Mouse (Mus musculus) erythroblast, adult 5-6 weeks (primary cell): ENCODE measurements around the gene Olfr247. TPM values are rescaled to one million over a fixed set of nuclear protein-coding genes. Genes with fewer than 3 reads are reported as not detected.
"Not testable (repeated sequence)": the region's sequence is repeated elsewhere in the genome, so short reads cannot be mapped to it uniquely, and the experiment has no call there.

Source experiments
- ATAC-seq: replicated peaks from 2 replicates; pipeline ENCODE4 v1.8.0; 2016; ENCODE audit warnings: moderate number of reproducible peaks, mild to moderate bottlenecking, moderate TSS enrichment, inconsistent platforms; ENCODE audit not compliant: poor library complexity, low FRiP score, severe bottlenecking
- total RNA-seq, 2 experiments: library from RNA; stranded (forward) in 1 of 2; stranded (reverse) in 1 of 2; fragments of 150-400 nt in 1 of 2; fragments of 200-764, 138-1000 nt in 1 of 2; gene quantifications; 2 replicates each; pipeline versions ENCODE4 v1.2.3 to v1.2.4; 2015 to 2017; ENCODE audit warnings: low replicate concordance in 2 of 2

Olfr247 gene
- not detected in 2 replicates for total RNA-seq (2015; ENCODE audit: low replicate concordance)
- total RNA-seq (2017; ENCODE audit: low replicate concordance) = 0.85 TPM in 1 of 2 replicates, not detected in the other

DNA sequence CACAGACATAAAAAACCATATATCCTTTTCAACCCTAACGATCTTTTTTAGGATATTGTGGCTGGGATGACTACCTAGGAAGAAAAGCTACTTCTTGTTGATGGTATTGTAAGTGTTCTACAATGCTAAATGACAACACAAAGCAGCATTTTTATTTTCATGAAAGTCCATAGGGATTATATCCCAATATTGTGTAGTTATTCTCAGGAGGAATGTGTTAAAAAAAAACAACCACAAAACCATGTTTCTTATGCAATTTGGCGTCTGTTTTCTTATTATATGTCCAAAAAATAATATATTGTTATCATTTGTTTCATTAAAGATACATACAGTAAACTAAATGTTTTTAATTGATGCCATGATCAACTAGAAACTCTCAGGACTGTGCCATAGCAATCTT is at the start of gene Olfr247:
Olfr247 (minus strand) TSS at position 101 of the 400 bp plus-strand sequence.
- ATAC-seq = not testable (repeated sequence)

DNA sequence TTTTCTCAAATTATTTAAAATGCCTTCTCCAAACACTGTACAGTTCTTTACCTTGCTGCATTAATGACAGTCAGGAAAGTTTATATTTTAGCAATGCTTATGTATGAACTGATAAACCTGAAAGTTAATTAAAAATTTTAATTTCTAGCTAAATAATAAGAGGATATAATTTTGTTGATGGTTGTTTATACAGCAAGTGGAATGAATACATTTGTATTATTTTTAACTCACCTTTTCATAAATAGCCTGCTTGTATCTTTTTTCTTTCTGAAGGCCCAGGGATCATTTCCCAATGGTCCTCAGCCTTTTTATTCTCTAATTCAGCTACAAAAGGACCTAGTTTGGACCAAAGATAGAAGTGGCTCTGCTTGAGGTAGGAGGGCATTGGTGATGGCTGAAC is 36.4 kb upstream of the Olfr247 start, which contains the start of gene Olfr820:
Olfr820 (plus strand) TSS at position 301 of the 400 bp plus-strand sequence.
- no peak for ATAC-seq

DNA sequence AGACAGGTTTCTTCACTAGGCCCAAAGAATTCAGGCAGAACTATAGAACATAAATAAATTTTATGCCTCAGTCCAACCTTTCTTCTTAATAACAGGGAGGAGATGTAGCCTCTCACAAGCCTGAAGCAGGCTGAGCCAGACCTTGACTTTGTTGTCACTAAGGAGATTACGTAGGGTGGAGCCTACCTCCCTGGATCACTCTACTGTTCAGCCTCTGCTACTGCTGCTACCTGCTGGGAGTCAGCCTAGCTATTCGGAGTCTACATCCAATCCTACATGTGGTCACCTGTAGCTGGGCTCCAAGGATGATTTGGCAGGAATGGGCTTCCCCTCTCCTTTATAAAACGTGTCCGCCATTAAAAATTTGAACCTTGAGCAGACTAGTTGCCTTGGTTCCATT is 29.4 kb upstream of the Olfr247 start:
- not testable (repeated sequence) for ATAC-seq

DNA sequence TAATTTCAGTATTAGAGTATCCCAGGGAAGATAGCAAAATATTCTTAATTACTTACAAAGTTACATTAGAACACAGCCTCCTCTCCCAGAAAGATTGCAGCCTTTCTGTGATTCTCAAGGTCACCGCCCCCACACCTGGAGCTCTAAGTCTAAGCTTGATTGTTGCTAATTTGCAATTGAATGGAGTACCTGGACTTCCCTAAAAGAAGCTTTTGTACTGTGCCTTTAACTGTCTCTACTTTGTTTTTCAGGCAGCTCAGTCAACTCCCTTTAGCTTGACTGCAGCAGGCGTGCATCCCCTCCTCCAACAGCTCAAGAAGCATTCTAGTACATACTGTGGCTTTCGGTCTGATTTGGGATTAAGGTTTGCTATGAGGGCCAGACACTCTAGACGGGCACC is 28.2 kb upstream of the Olfr247 start:
- ATAC-seq = not testable (repeated sequence)

DNA sequence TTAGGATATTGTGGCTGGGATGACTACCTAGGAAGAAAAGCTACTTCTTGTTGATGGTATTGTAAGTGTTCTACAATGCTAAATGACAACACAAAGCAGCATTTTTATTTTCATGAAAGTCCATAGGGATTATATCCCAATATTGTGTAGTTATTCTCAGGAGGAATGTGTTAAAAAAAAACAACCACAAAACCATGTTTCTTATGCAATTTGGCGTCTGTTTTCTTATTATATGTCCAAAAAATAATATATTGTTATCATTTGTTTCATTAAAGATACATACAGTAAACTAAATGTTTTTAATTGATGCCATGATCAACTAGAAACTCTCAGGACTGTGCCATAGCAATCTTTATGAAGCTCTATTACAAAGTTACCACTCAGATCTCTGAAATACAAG is 9.0 kb upstream of the Olfr247 start, which contains the start of gene Gm10310:
Gm10310 (minus strand) TSS at position 101 of the 400 bp plus-strand sequence.
- not testable (repeated sequence) for ATAC-seq

DNA sequence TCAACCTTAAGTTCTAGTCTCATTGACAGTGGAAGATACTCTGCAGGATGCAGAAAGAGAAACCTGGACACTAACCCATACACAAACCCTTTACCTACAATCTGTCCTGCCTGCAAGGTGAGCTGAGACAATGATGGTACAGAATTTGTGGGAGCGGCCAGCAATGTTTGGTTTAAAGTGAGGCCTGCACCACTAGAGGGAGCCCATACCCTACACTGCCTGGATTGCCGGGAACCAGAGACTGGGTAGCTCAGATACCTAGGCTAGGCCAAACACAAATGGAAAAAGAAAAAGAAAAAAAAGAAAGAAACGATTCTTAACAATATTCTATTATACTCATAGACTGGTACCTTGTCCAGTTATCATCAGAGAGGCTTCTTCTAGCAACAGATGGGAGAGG is 5.9 kb upstream of the Olfr247 start:
- not testable (repeated sequence) for ATAC-seq

DNA sequence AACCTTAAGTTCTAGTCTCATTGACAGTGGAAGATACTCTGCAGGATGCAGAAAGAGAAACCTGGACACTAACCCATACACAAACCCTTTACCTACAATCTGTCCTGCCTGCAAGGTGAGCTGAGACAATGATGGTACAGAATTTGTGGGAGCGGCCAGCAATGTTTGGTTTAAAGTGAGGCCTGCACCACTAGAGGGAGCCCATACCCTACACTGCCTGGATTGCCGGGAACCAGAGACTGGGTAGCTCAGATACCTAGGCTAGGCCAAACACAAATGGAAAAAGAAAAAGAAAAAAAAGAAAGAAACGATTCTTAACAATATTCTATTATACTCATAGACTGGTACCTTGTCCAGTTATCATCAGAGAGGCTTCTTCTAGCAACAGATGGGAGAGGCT is 2.9 kb downstream of the Olfr247 start:
- not testable (repeated sequence) for ATAC-seq

DNA sequence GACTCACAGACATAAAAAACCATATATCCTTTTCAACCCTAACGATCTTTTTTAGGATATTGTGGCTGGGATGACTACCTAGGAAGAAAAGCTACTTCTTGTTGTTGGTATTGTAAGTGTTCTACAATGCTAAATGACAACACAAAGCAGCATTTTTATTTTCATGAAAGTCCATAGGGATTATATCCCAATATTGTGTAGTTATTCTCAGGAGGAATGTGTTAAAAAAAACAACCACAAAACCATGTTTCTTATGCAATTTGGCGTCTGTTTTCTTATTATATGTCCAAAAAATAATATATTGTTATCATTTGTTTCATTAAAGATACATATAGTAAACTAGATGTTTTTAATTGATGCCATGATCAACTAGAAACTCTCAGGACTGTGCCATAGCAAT is 8.8 kb downstream of the Olfr247 start, which contains the start of gene Olfr819:
Olfr819 (minus strand) TSS at position 101 of the 400 bp plus-strand sequence.
- ATAC-seq = not testable (repeated sequence)

DNA sequence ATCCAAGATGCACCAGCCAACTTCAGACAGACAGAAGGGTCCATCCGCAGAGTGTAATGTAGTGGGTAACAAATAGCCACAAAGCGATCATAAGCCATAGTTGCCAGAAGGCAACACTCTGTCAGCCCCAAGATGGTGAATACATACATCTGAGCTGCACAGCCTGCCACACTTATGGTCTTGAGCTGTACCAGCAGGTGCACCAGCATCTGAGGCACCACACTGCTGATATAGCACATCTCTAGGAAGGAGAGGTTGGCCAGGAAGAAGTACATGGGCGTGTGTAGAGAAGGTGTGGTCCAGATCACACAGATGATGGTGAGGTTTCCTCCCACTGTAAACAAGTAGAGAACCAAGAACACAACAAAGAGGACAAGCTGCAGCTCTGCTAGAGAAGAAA is 9.7 kb downstream of the Olfr247 start:
- not testable (repeated sequence) for ATAC-seq

DNA sequence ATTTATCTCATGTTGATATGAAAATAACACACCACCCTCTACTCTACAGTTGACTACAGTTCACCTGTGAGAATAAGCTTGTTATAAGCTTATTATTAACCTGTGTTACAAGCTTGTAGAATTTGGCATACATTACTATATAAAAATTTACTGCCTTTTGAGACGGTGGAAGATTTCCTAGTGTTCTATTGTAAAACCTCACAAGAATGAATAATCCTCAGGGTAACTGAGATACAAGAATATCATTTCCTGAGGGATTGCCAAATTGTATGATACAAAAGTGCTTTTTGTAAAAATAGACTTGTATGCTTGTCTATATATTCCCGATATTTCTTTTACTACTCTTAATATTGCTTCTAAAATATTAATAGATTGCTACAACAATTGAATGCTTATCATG is 26.9 kb downstream of the Olfr247 start, which contains the start of gene Olfr818:
Olfr818 (minus strand) TSS at position 101 of the 400 bp plus-strand sequence.
- no peak for ATAC-seq

Other genes with a start within 250 kb of the Olfr247 start
- gene Olfr805, start 246.8 kb downstream of the Olfr247 start, total RNA-seq (2015; ENCODE audit: low replicate concordance) = not detected in 2 replicates
- gene Olfr805, start 246.8 kb downstream of the Olfr247 start, total RNA-seq (2017; ENCODE audit: low replicate concordance) = not detected in 2 replicates
- gene Olfr806, start 234.2 kb downstream of the Olfr247 start, total RNA-seq (2015; ENCODE audit: low replicate concordance) = not detected in 2 replicates
- gene Olfr806, start 234.2 kb downstream of the Olfr247 start, total RNA-seq (2017; ENCODE audit: low replicate concordance) = 0.56 TPM in 1 of 2 replicates, not detected in the other
- gene Olfr807, start 218.3 kb downstream of the Olfr247 start, total RNA-seq (2015; ENCODE audit: low replicate concordance) = not detected in 2 replicates
- gene Olfr807, start 218.3 kb downstream of the Olfr247 start, total RNA-seq (2017; ENCODE audit: low replicate concordance) = not detected in 2 replicates
- not detected in 2 replicates for gene Olfr808, start 210.7 kb downstream of the Olfr247 start, total RNA-seq (2015; ENCODE audit: low replicate concordance)
- not detected in 2 replicates for gene Olfr808, start 210.7 kb downstream of the Olfr247 start, total RNA-seq (2017; ENCODE audit: low replicate concordance)
- not detected in 2 replicates for gene Olfr809, start 201.5 kb downstream of the Olfr247 start, total RNA-seq (2015; ENCODE audit: low replicate concordance)
- 0.43 TPM in 1 of 2 replicates, not detected in the other for gene Olfr809, start 201.5 kb downstream of the Olfr247 start, total RNA-seq (2017; ENCODE audit: low replicate concordance)
- gene Olfr810, start 181.2 kb downstream of the Olfr247 start, total RNA-seq (2015; ENCODE audit: low replicate concordance) = not detected in 2 replicates
- not detected in 2 replicates for gene Olfr810, start 181.2 kb downstream of the Olfr247 start, total RNA-seq (2017; ENCODE audit: low replicate concordance)
- not detected in 2 replicates for gene Olfr811, start 171.7 kb downstream of the Olfr247 start, total RNA-seq (2015; ENCODE audit: low replicate concordance)
- not detected in 2 replicates for gene Olfr811, start 171.7 kb downstream of the Olfr247 start, total RNA-seq (2017; ENCODE audit: low replicate concordance)
- not detected in 2 replicates for gene Olfr812, start 130.0 kb downstream of the Olfr247 start, total RNA-seq (2015; ENCODE audit: low replicate concordance)
- gene Olfr812, start 130.0 kb downstream of the Olfr247 start, total RNA-seq (2017; ENCODE audit: low replicate concordance) = not detected in 2 replicates
- gene Olfr813, start 120.8 kb downstream of the Olfr247 start, total RNA-seq (2015; ENCODE audit: low replicate concordance) = not detected in 2 replicates
- gene Olfr813, start 120.8 kb downstream of the Olfr247 start, total RNA-seq (2017; ENCODE audit: low replicate concordance) = not detected in 2 replicates
- not detected in 2 replicates for gene Olfr814, start 96.3 kb downstream of the Olfr247 start, total RNA-seq (2015; ENCODE audit: low replicate concordance)
- not detected in 2 replicates for gene Olfr814, start 96.3 kb downstream of the Olfr247 start, total RNA-seq (2017; ENCODE audit: low replicate concordance)
- gene Olfr815, start 70.3 kb downstream of the Olfr247 start, total RNA-seq (2015; ENCODE audit: low replicate concordance) = not detected in 2 replicates
- gene Olfr815, start 70.3 kb downstream of the Olfr247 start, total RNA-seq (2017; ENCODE audit: low replicate concordance) = not detected in 2 replicates
- not detected in 2 replicates for gene Olfr816, start 60.5 kb downstream of the Olfr247 start, total RNA-seq (2015; ENCODE audit: low replicate concordance)
- 0.26 TPM in 1 of 2 replicates, not detected in the other for gene Olfr816, start 60.5 kb downstream of the Olfr247 start, total RNA-seq (2017; ENCODE audit: low replicate concordance)
- gene Olfr818, start 27.0 kb downstream of the Olfr247 start, total RNA-seq (2015; ENCODE audit: low replicate concordance) = not detected in 2 replicates
- gene Olfr818, start 27.0 kb downstream of the Olfr247 start, total RNA-seq (2017; ENCODE audit: low replicate concordance) = 3.1 TPM in 1 of 2 replicates, not detected in the other
- gene Olfr819, start 8.9 kb downstream of the Olfr247 start, total RNA-seq (2015; ENCODE audit: low replicate concordance) = not detected in 2 replicates
- gene Olfr819, start 8.9 kb downstream of the Olfr247 start, total RNA-seq (2017; ENCODE audit: low replicate concordance) = not detected in 2 replicates
- not detected in 2 replicates for gene Gm10310, start 8.9 kb upstream of the Olfr247 start, total RNA-seq (2015; ENCODE audit: low replicate concordance)
- 0.84 TPM in 1 of 2 replicates, not detected in the other for gene Gm10310, start 8.9 kb upstream of the Olfr247 start, total RNA-seq (2017; ENCODE audit: low replicate concordance)
- gene Olfr820, start 36.5 kb upstream of the Olfr247 start, total RNA-seq (2015; ENCODE audit: low replicate concordance) = not detected in 2 replicates
- not detected in 2 replicates for gene Olfr820, start 36.5 kb upstream of the Olfr247 start, total RNA-seq (2017; ENCODE audit: low replicate concordance)
- gene Olfr821, start 54.2 kb upstream of the Olfr247 start, total RNA-seq (2015; ENCODE audit: low replicate concordance) = not detected in 2 replicates
- gene Olfr821, start 54.2 kb upstream of the Olfr247 start, total RNA-seq (2017; ENCODE audit: low replicate concordance) = not detected in 2 replicates
- gene Olfr822, start 95.1 kb upstream of the Olfr247 start, total RNA-seq (2015; ENCODE audit: low replicate concordance) = not detected in 2 replicates
- gene Olfr822, start 95.1 kb upstream of the Olfr247 start, total RNA-seq (2017; ENCODE audit: low replicate concordance) = not detected in 2 replicates
- not detected in 2 replicates for gene Olfr823, start 139.2 kb upstream of the Olfr247 start, total RNA-seq (2015; ENCODE audit: low replicate concordance)
- gene Olfr823, start 139.2 kb upstream of the Olfr247 start, total RNA-seq (2017; ENCODE audit: low replicate concordance) = not detected in 2 replicates
- gene Olfr824, start 153.9 kb upstream of the Olfr247 start, total RNA-seq (2015; ENCODE audit: low replicate concordance) = not detected in 2 replicates
- not detected in 2 replicates for gene Olfr824, start 153.9 kb upstream of the Olfr247 start, total RNA-seq (2017; ENCODE audit: low replicate concordance)
- gene Olfr825, start 190.6 kb upstream of the Olfr247 start, total RNA-seq (2015; ENCODE audit: low replicate concordance) = not detected in 2 replicates
- not detected in 2 replicates for gene Olfr825, start 190.6 kb upstream of the Olfr247 start, total RNA-seq (2017; ENCODE audit: low replicate concordance)
- gene Olfr826, start 208.0 kb upstream of the Olfr247 start, total RNA-seq (2015; ENCODE audit: low replicate concordance) = not detected in 2 replicates
- not detected in 2 replicates for gene Olfr826, start 208.0 kb upstream of the Olfr247 start, total RNA-seq (2017; ENCODE audit: low replicate concordance)
- gene Olfr827, start 238.3 kb upstream of the Olfr247 start, total RNA-seq (2015; ENCODE audit: low replicate concordance) = not detected in 2 replicates
- gene Olfr827, start 238.3 kb upstream of the Olfr247 start, total RNA-seq (2017; ENCODE audit: low replicate concordance) = not detected in 2 replicates